Comparison of ENCODE assay signal across 10 mouse cellular contexts in genomic region chr8:47244202-47244601, GRCm38 (mm10).
DNase-seq lines count a peak whose midpoint lies in the region; ATAC-seq and TF ChIP-seq lines count a peak whose summit lies in the region.
"Had no signal": no experiment of that assay in that cellular context is flagged by ENCODE, and none has a peak within 500 bp of the region (broad histone marks: within the 10 kb centered on the region; RNA-seq: fewer than 3 reads in every experiment).

No protein-coding gene starts in this region.

- ATAC-seq in kidney, postnatal 0 days (replicated peaks; ENCODE audit: low FRiP score, low read depth), result no peak
- ATAC-seq in hindbrain, embryonic 12.5 days (ENCODE audit: low FRiP score), result no peak
- no peak for ATAC-seq in midbrain, embryonic 13.5 days
- ATAC-seq in kidney, embryonic 14.5 days (ENCODE audit: low FRiP score, low TSS enrichment), result no peak
- ATAC-seq: Patski had no signal

- peak overlapping the region; percentile 38; the same call in 1 of the 2 replicates for H3K27ac ChIP-seq in kidney, postnatal 0 days
- H3K27ac ChIP-seq in cortical plate, adult 2 months (ENCODE audit: insufficient read depth, low read length), result peak overlapping the region; percentile 4; the same call in 1 of the 2 replicates
- H3K27ac ChIP-seq in hindbrain, embryonic 12.5 days, result peak overlapping the region; percentile 74
- H3K27ac ChIP-seq in midbrain, embryonic 13.5 days, result peak overlapping the region; percentile 90
- no peak overlapping the region for H3K27ac ChIP-seq in kidney, embryonic 14.5 days (ENCODE audit: low read depth, low read length)

- no peak for TF ChIP-seq CTCF in kidney, postnatal 0 days (IDR thresholded peaks at IDR 0.05; ENCODE audit: low read depth)
- no peak for TF ChIP-seq CTCF in cortical plate, adult 2 months (IDR thresholded peaks at IDR 0.05; ENCODE audit: extremely low read depth, insufficient read depth, low read length)

- H3K4me2 ChIP-seq in kidney, postnatal 0 days (ENCODE audit: low read length), result no peak overlapping the region
- peak overlapping the region; percentile 46; the same call in 1 of the 2 replicates for H3K4me2 ChIP-seq in hindbrain, embryonic 12.5 days (replicated peaks)
- H3K4me2 ChIP-seq in midbrain, embryonic 13.5 days (replicated peaks), result peak overlapping the region; percentile 62
- H3K4me2 ChIP-seq in kidney, embryonic 14.5 days (replicated peaks; ENCODE audit: low read depth, low read length), result no peak overlapping the region

- DNase-seq in kidney, postnatal 0 days (ENCODE audit: low spot score), result no peak
- no peak for DNase-seq in kidney, postnatal 4 days
- no peak for DNase-seq in heart, postnatal 25 days (ENCODE audit: low spot score)
- no peak for DNase-seq in heart, postnatal 4 days
- DNase-seq: lung, postnatal 14 days had no signal

- no peaks in the 10 kb centered on the region for H3K9me3 ChIP-seq in kidney, postnatal 0 days (replicated peaks; ENCODE audit: low read length)
- H3K9me3 ChIP-seq in hindbrain, embryonic 12.5 days (replicated peaks), result no peaks in the 10 kb centered on the region
- H3K9me3 ChIP-seq in midbrain, embryonic 13.5 days, result no peaks in the 10 kb centered on the region
- no peaks in the 10 kb centered on the region for H3K9me3 ChIP-seq in kidney, embryonic 14.5 days (ENCODE audit: control insufficient read depth, low read length)

- no peak overlapping the region for H3K9ac ChIP-seq in kidney, postnatal 0 days (ENCODE audit: low read depth, low read length)
- peak overlapping the region; percentile 36; the same call in 1 of the 2 replicates for H3K9ac ChIP-seq in hindbrain, embryonic 12.5 days
- no peak overlapping the region for H3K9ac ChIP-seq in midbrain, embryonic 13.5 days (replicated peaks)
- H3K9ac ChIP-seq in kidney, embryonic 14.5 days (ENCODE audit: low read depth, low read length), result no peak overlapping the region

- no peak for TF ChIP-seq POLR2A in cortical plate, adult 2 months (IDR thresholded peaks at IDR 0.05; ENCODE audit: extremely low read depth, insufficient read depth, low read length)

- H3K36me3 ChIP-seq in kidney, postnatal 0 days (ENCODE audit: insufficient read depth, low read length), result no peaks in the 10 kb centered on the region
- no peaks in the 10 kb centered on the region for H3K36me3 ChIP-seq in hindbrain, embryonic 12.5 days
- no peaks in the 10 kb centered on the region for H3K36me3 ChIP-seq in midbrain, embryonic 13.5 days
- H3K36me3 ChIP-seq in kidney, embryonic 14.5 days (ENCODE audit: control insufficient read depth, insufficient read depth, low read length), result no peaks in the 10 kb centered on the region

- WGBS in kidney, postnatal 0 days, result 82% methylated on average over 15 of the region's 15 CpGs
- WGBS in hindbrain, embryonic 12.5 days, result 88% methylated on average over 15 of the region's 15 CpGs
- WGBS in midbrain, embryonic 13.5 days, result 85% methylated on average over 15 of the region's 15 CpGs
- WGBS in kidney, embryonic 14.5 days, result 86% methylated on average over 15 of the region's 15 CpGs

- 0 out of 2 replicates have a peak, but pooled peaks cover 7% of the 10 kb centered on the region for H3K4me1 ChIP-seq in kidney, postnatal 0 days (replicated peaks; ENCODE audit: insufficient read depth, low read length)
- peaks cover 14% of the 10 kb centered on the region for H3K4me1 ChIP-seq in cortical plate, adult 2 months (ENCODE audit: control insufficient read depth, insufficient read depth, low read length)
- peaks cover 58% of the 10 kb centered on the region for H3K4me1 ChIP-seq in hindbrain, embryonic 12.5 days
- H3K4me1 ChIP-seq in midbrain, embryonic 13.5 days (replicated peaks), result peaks cover 80% of the 10 kb centered on the region
- peaks cover 18% of the 10 kb centered on the region; the same call in 1 of the 2 replicates for H3K4me1 ChIP-seq in kidney, embryonic 14.5 days (ENCODE audit: control insufficient read depth, insufficient read depth, low read length)

- intact Hi-C loops in heart, postnatal 25 days (cut with DNase I), result no loop called here

- H3K4me3 ChIP-seq in kidney, postnatal 0 days (replicated peaks; ENCODE audit: low read depth, low read length), result no peak overlapping the region
- H3K4me3 ChIP-seq in cortical plate, adult 2 months (ENCODE audit: insufficient read depth, low read length), result no peak overlapping the region
- no peak overlapping the region for H3K4me3 ChIP-seq in hindbrain, embryonic 12.5 days
- 0 out of 2 replicates have a peak overlapping the region, but pooled peaks have one; percentile 34 for H3K4me3 ChIP-seq in midbrain, embryonic 13.5 days (replicated peaks)
- no peak overlapping the region for H3K4me3 ChIP-seq in kidney, embryonic 14.5 days (ENCODE audit: low read length)

- no peaks in the 10 kb centered on the region for H3K27me3 ChIP-seq in kidney, postnatal 0 days (ENCODE audit: insufficient read depth, low read length)
- no peaks in the 10 kb centered on the region for H3K27me3 ChIP-seq in hindbrain, embryonic 12.5 days
- no peaks in the 10 kb centered on the region for H3K27me3 ChIP-seq in midbrain, embryonic 13.5 days
- H3K27me3 ChIP-seq in kidney, embryonic 14.5 days (ENCODE audit: control insufficient read depth, insufficient read depth, low read length), result no peaks in the 10 kb centered on the region
- H3K27me3 ChIP-seq: Patski had no signal

Comparison
In these comparisons a context has a peak if more than half of its experiments do, and no peak if none do; other contexts are left out.
1. H3K4me2 ChIP-seq: peak in hindbrain, embryonic 12.5 days (single experiment) and midbrain, embryonic 13.5 days (single experiment); none in kidney, postnatal 0 days (single experiment) and kidney, embryonic 14.5 days (single experiment).